Comparison of ENCODE assay signal across 23 mouse cellular contexts in genomic region chr11:76392532-76392931, GRCm38 (mm10). TPM values are rescaled to one million over a fixed set of nuclear protein-coding genes. Genes with fewer than 3 reads are reported as not detected.
A peak's percentile ranks its signal among the peaks of the same experiment; 100 is the strongest.
DNase-seq lines count a peak whose midpoint lies in the region; ATAC-seq and TF ChIP-seq lines count a peak whose summit lies in the region.
"Had no signal": no experiment of that assay in that cellular context is flagged by ENCODE, and none has a peak within 500 bp of the region (broad histone marks: within the 10 kb centered on the region; RNA-seq: fewer than 3 reads in every experiment).

No protein-coding gene starts in this region.

- H3K4me2 ChIP-seq in embryonic facial prominence, embryonic 15.5 days (replicated peaks), result no peak overlapping the region; the same call in 1 of the 2 replicates
- H3K4me2 ChIP-seq in hindbrain, embryonic 16.5 days (ENCODE audit: low read length), result no peak overlapping the region
- H3K4me2 ChIP-seq: forebrain, embryonic 13.5 days; heart, embryonic 11.5 days; heart, embryonic 15.5 days; hindbrain, embryonic 14.5 days had no signal

- no peak overlapping the region for H3K9ac ChIP-seq in embryonic facial prominence, embryonic 15.5 days
- H3K9ac ChIP-seq in hindbrain, embryonic 16.5 days (ENCODE audit: low read depth, low read length), result no peak overlapping the region
- H3K9ac ChIP-seq: forebrain, embryonic 13.5 days; heart, embryonic 15.5 days; hindbrain, embryonic 14.5 days had no signal

- intact Hi-C loops in gastrocnemius, adult 2 months (cut with DNase I), result no loop called here
- intact Hi-C loops in gastrocnemius, postnatal 36 days (cut with DNase I), result no loop called here
- intact Hi-C loops in left cerebral cortex, adult 2 months (cut with DNase I), result no loop called here

- H3K27ac ChIP-seq in gastrocnemius, adult 2 months, result no peak overlapping the region
- H3K27ac ChIP-seq in left cerebral cortex, adult 2 months, result no peak overlapping the region
- H3K27ac ChIP-seq in embryonic facial prominence, embryonic 15.5 days (replicated peaks), result 0 out of 2 replicates have a peak overlapping the region, but pooled peaks have one; percentile 3
- no peak overlapping the region for H3K27ac ChIP-seq in hindbrain, embryonic 16.5 days (ENCODE audit: low read depth, low read length)
- H3K27ac ChIP-seq: forebrain, embryonic 13.5 days; heart, adult 2 months; heart, embryonic 15.5 days; hindbrain, embryonic 14.5 days had no signal

- H3K9me3 ChIP-seq in embryonic facial prominence, embryonic 15.5 days (replicated peaks), result no peaks in the 10 kb centered on the region
- H3K9me3 ChIP-seq in hindbrain, embryonic 16.5 days (ENCODE audit: control insufficient read depth, low read length), result no peaks in the 10 kb centered on the region
- H3K9me3 ChIP-seq: forebrain, embryonic 13.5 days; G1E; heart, embryonic 15.5 days had no signal

- no peak for ATAC-seq in Patski
- ATAC-seq in embryonic facial prominence, embryonic 15.5 days (ENCODE audit: insufficient number of reproducible peaks, low FRiP score, low TSS enrichment, low read depth), result no peak
- ATAC-seq in hindbrain, embryonic 16.5 days, result no peak
- ATAC-seq: forebrain, embryonic 13.5 days; inflammation-experienced regulatory T-cells, adult 6 months had no signal

- 73% methylated on average over 7 of the region's 7 CpGs for WGBS in embryonic facial prominence, embryonic 15.5 days
- 62% methylated on average over 7 of the region's 7 CpGs for WGBS in hindbrain, embryonic 16.5 days

- H3K4me1 ChIP-seq in embryonic facial prominence, embryonic 15.5 days, result peaks cover 58% of the 10 kb centered on the region
- peaks cover 5% of the 10 kb centered on the region for H3K4me1 ChIP-seq in hindbrain, embryonic 16.5 days (ENCODE audit: control insufficient read depth, insufficient read depth, low read depth, low read length)

- H3K36me3 ChIP-seq in embryonic facial prominence, embryonic 15.5 days, result peaks cover 15% of the 10 kb centered on the region; the same call in 1 of the 2 replicates
- H3K36me3 ChIP-seq in hindbrain, embryonic 16.5 days (ENCODE audit: control insufficient read depth, insufficient read depth, low read length), result no peaks in the 10 kb centered on the region
- H3K36me3 ChIP-seq: G1E; heart, embryonic 15.5 days had no signal

- no peaks in the 10 kb centered on the region for H3K27me3 ChIP-seq in Patski
- H3K27me3 ChIP-seq in embryonic facial prominence, embryonic 15.5 days, result no peaks in the 10 kb centered on the region
- no peaks in the 10 kb centered on the region for H3K27me3 ChIP-seq in hindbrain, embryonic 16.5 days (replicated peaks; ENCODE audit: control insufficient read depth, insufficient read depth, low read length)
- H3K27me3 ChIP-seq: CH12.LX; forebrain, embryonic 13.5 days; heart, embryonic 15.5 days had no signal

- DNase-seq in gastrocnemius, adult 2 months, result no peak
- DNase-seq in gastrocnemius, postnatal 36 days, result no peak
- DNase-seq in left cerebral cortex, adult 2 months (ENCODE audit: extremely low spot score in 1 of 2, low spot score in 2 of 2), result no peak
- no peak for DNase-seq in left cerebral cortex, adult 9 months (ENCODE audit: low spot score in 2 of 2)
- DNase-seq in Patski (ENCODE audit: low read depth, low spot score), result no peak
- no peak for DNase-seq in c-Kit-positive CD71-positive TER-119-positive erythroid progenitor cells, embryonic 14.5 days (ENCODE audit: low spot score)
- DNase-seq: adrenal gland, adult 2 months; adrenal gland, postnatal 25 days; cerebellum, adult 11 months; cerebellum, adult 9-10 months; gastrocnemius, postnatal 10 days; heart, adult 2 months; heart, postnatal 14 days; kidney, adult 9 months had no signal

- 0 out of 2 replicates have a peak, but pooled peaks have one; percentile 1 for TF ChIP-seq CTCF in gastrocnemius, adult 2 months (IDR thresholded peaks at IDR 0.05)
- peak; percentile 7 for TF ChIP-seq CTCF in left cerebral cortex, adult 2 months (IDR thresholded peaks at IDR 0.05)
- TF ChIP-seq CTCF in Patski (IDR thresholded peaks at IDR 0.05), result peak; percentile 25

- POLR2A ChIA-PET in Patski (lab: Charles Lee), result interaction anchor here (1.1 to 1.7 kb wide), 3 partner anchors 10 to 77 kb away, joined by 3 to 7 read pairs (median 3); no protein-coding TSS in a partner anchor

- no peak overlapping the region for H3K4me3 ChIP-seq in gastrocnemius, adult 2 months
- no peak overlapping the region for H3K4me3 ChIP-seq in left cerebral cortex, adult 2 months
- H3K4me3 ChIP-seq in embryonic facial prominence, embryonic 15.5 days (replicated peaks), result no peak overlapping the region
- no peak overlapping the region for H3K4me3 ChIP-seq in hindbrain, embryonic 16.5 days (ENCODE audit: low read length)
- H3K4me3 ChIP-seq: forebrain, embryonic 13.5 days; heart, adult 2 months; heart, embryonic 15.5 days had no signal

- in situ Hi-C loops in Patski (cut with MboI; ENCODE audit: low pct_unique_long_range_greater_than_20kb), result loop anchor here (5.0 kb wide), 1 partner anchor 45 kb away; no protein-coding TSS in a partner anchor

- CTCF ChIA-PET in Patski (lab: Charles Lee), result interaction anchor here (1.2 to 2.0 kb wide), 4 partner anchors 21 to 140 kb away, joined by 3 to 8 read pairs (median 4); no protein-coding TSS in a partner anchor

RNA-seq across cellular contexts. Expression of gene Nxn, which starts 6.4 kb away (rescaled TPM):
- total RNA-seq in gastrocnemius, adult 2 months (2021), result 10 to 100 TPM; 42.0 to 49.3 TPM
- 10 to 100 TPM; 26.3 to 37.3 TPM for total RNA-seq in gastrocnemius, postnatal 36 days (2021)
- 10 to 100 TPM; 11.2 TPM for total RNA-seq in left cerebral cortex, adult 2 months (2021)
- 107 TPM for polyA plus RNA-seq in Patski (2021)
- polyA plus RNA-seq in embryonic facial prominence, embryonic 15.5 days (2015; fragmentation: Nextera tagmentation; extraction: Ambion mirVana), result 72.1 and 74.8 TPM in 2 replicates
- polyA plus RNA-seq in hindbrain, embryonic 16.5 days (2015; fragmentation: Nextera tagmentation; extraction: Ambion mirVana), result 22.2 and 28.8 TPM in 2 replicates

RNA-seq across cellular contexts. Expression of gene Timm22, which starts 14.2 kb away (rescaled TPM):
- 10 to 100 TPM; 29.0 to 45.0 TPM for total RNA-seq in gastrocnemius, adult 2 months (2021)
- total RNA-seq in gastrocnemius, postnatal 36 days (2021), result 10 to 100 TPM; 34.3 to 36.2 TPM
- total RNA-seq in left cerebral cortex, adult 2 months (2021), result 10 to 100 TPM; 30.3 to 38.8 TPM
- 58.6 TPM for polyA plus RNA-seq in Patski (2021)
- polyA plus RNA-seq in embryonic facial prominence, embryonic 15.5 days (2015; fragmentation: Nextera tagmentation; extraction: Ambion mirVana), result 101 and 106 TPM in 2 replicates
- 99.8 and 107 TPM in 2 replicates for polyA plus RNA-seq in hindbrain, embryonic 16.5 days (2015; fragmentation: Nextera tagmentation; extraction: Ambion mirVana)
